Comparison of ENCODE assay signal across 8 mouse cellular contexts in the genomic region with DNA sequence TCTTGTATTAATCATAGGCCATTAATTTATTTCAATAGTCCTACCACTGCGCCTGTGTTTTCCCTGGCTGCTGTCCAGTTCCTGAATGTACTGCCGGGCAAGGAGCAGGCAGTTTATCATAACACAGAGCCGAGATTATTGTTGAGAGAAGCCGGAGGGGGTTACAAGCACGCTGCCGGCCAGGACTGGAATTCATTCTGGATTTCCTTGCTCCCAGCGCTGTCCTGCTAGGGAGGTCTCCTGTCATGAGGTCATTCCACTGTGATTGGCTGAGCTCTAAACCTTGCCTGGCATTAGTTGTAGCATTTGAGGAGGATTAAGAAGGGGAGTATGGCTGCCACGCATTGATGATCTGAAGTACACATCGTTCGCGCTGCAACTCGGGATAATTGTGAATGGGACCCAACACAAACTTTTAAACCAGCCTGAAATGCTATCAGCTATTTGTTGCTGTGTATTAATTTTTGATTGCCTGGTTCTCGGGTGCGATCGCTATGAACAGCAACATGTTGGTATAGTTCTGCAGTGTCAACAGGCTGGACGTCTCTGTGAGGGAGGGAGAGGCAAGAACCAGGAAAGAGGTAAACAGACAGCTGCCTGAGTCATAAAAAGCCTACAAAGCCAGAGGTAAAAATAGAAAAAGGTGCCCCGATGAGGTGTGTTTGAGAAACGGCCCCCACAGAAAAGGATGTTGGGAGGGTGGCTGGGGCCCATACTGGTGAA. TPM values are rescaled to one million over a fixed set of nuclear protein-coding genes. Genes with fewer than 3 reads are reported as not detected.
DNase-seq lines count a peak whose midpoint lies in the region; ATAC-seq and TF ChIP-seq lines count a peak whose summit lies in the region.

No protein-coding gene starts in this region.

- WGBS in kidney, adult 2 months = 8% methylated on average over 18 of the region's 18 CpGs
- 9% methylated on average over 18 of the region's 18 CpGs for WGBS in stomach, postnatal 0 days

- 0 out of 2 replicates have a peak, but pooled peaks cover 3% of the 10 kb centered on the region for H3K4me1 ChIP-seq in kidney, adult 2 months (ENCODE audit: control insufficient read depth, insufficient read depth, low read length)
- H3K4me1 ChIP-seq in stomach, postnatal 0 days (replicated peaks; ENCODE audit: control insufficient read depth, insufficient read depth) = 0 out of 2 replicates have a peak, but pooled peaks cover 2% of the 10 kb centered on the region

- no peak overlapping the region for H3K27ac ChIP-seq in kidney, adult 2 months (ENCODE audit: insufficient read depth, low read depth, low read length)
- peak overlapping the region; percentile 79 for H3K27ac ChIP-seq in stomach, postnatal 0 days (replicated peaks)

- 0 out of 2 replicates have a peak overlapping the region, but pooled peaks have one; percentile 18 for H3K9ac ChIP-seq in stomach, postnatal 0 days (ENCODE audit: low read length)

- DNase-seq in gastrocnemius, adult 18-20 months (ENCODE audit: low spot score) = peak; percentile 3
- no peak for DNase-seq in gastrocnemius, adult 8-10 months (ENCODE audit: low spot score in 2 of 2)
- peak; percentile 28 to 31 for DNase-seq in cerebellum, postnatal 36 days
- DNase-seq in heart, adult 9 months (ENCODE audit: low spot score in 2 of 2) = peak; percentile 7 to 11
- peak; percentile 85 for DNase-seq in kidney, adult 2 months
- peak; percentile 71 for DNase-seq in lung, postnatal 36 days
- peak; percentile 81 for DNase-seq in stomach, postnatal 0 days (ENCODE audit: low spot score)
- no peak for DNase-seq in gastrocnemius, postnatal 36 days

- no peaks in the 10 kb centered on the region for H3K9me3 ChIP-seq in stomach, postnatal 0 days (ENCODE audit: control insufficient read depth, low read length)

- no peak for TF ChIP-seq EP300 in stomach, postnatal 0 days (optimal IDR thresholded peaks at IDR 0.05)

- ATAC-seq in stomach, postnatal 0 days (ENCODE audit: low FRiP score, low TSS enrichment) = peak; percentile 85

- no peak for TF ChIP-seq POLR2A in kidney, adult 2 months (IDR thresholded peaks at IDR 0.05; ENCODE audit: low read depth, low read length)

- no peaks in the 10 kb centered on the region; the same call in 1 of the 2 replicates for H3K27me3 ChIP-seq in kidney, adult 2 months (replicated peaks; ENCODE audit: control insufficient read depth, insufficient read depth, low read length)
- no peaks in the 10 kb centered on the region for H3K27me3 ChIP-seq in stomach, postnatal 0 days (ENCODE audit: control insufficient read depth, insufficient read depth, low read length)

- H3K4me3 ChIP-seq in kidney, adult 2 months (ENCODE audit: insufficient read depth, low read depth, low read length) = no peak overlapping the region
- H3K4me3 ChIP-seq in stomach, postnatal 0 days (ENCODE audit: low read depth, low read length) = no peak overlapping the region

- no peak for TF ChIP-seq CTCF in kidney, adult 2 months (conservative IDR thresholded peaks at IDR 0.05; ENCODE audit: insufficient read depth, insufficient read length, low read depth, low read length)
- TF ChIP-seq CTCF in stomach, postnatal 0 days (IDR thresholded peaks at IDR 0.05; ENCODE audit: low read depth) = peak; percentile 6; the same call in 1 of the 2 replicates

- peak overlapping the region; percentile 53 for H3K4me2 ChIP-seq in stomach, postnatal 0 days (replicated peaks; ENCODE audit: low read depth)

- intact Hi-C loops in gastrocnemius, postnatal 36 days (cut with DNase I) = no loop called here

- H3K36me3 ChIP-seq in kidney, adult 2 months (ENCODE audit: control insufficient read depth, insufficient read depth, low read length) = no peaks in the 10 kb centered on the region
- H3K36me3 ChIP-seq in stomach, postnatal 0 days (ENCODE audit: control insufficient read depth, insufficient read depth, low read length) = no peaks in the 10 kb centered on the region

RNA-seq across cellular contexts. Expression of a gene that starts 42.5 kb away (rescaled TPM):
- not detected for total RNA-seq in gastrocnemius, adult 18-20 months (2021)
- total RNA-seq in gastrocnemius, adult 8-10 months (2022) = not detected
- polyA plus RNA-seq in kidney, adult 2 months (2012; rRNA removed) = 1.1 and 2.0 TPM in 2 replicates
- polyA plus RNA-seq in stomach, postnatal 0 days (2015; fragmentation: Nextera tagmentation; extraction: Ambion mirVana) = 1.5 and 2.3 TPM in 2 replicates
- total RNA-seq in gastrocnemius, postnatal 36 days (2021) = not detected

Comparison
In these comparisons a context has a peak if more than half of its experiments do, and no peak if none do; other contexts are left out.
1. DNase-seq: peak in gastrocnemius, adult 18-20 months (single experiment), cerebellum, postnatal 36 days (2 of 2), heart, adult 9 months (2 of 2), kidney, adult 2 months (single experiment), lung, postnatal 36 days (single experiment) and stomach, postnatal 0 days (single experiment); none in gastrocnemius, adult 8-10 months (0 of 2) and gastrocnemius, postnatal 36 days (0 of 2).